In genomic region chr8:91269374-91269958, GRCm38 (mm10) we compare ENCODE assay signal across 27 mouse cellular contexts.
"Had no signal": no experiment of that assay in that cellular context is flagged by ENCODE, and none has a peak within 500 bp of the region (broad histone marks: within the 10 kb centered on the region; RNA-seq: fewer than 3 reads in every experiment).

No protein-coding gene starts in this region.

- H3K4me1 ChIP-seq: heart, embryonic 15.5 days; hindbrain, embryonic 13.5 days; hindbrain, embryonic 15.5 days; kidney, embryonic 15.5 days; limb, embryonic 10.5 days; limb, embryonic 12.5 days; liver, embryonic 13.5 days had no signal

- H3K27me3 ChIP-seq: heart, embryonic 13.5 days; heart, embryonic 15.5 days; hindbrain, embryonic 13.5 days; hindbrain, embryonic 15.5 days; kidney, embryonic 15.5 days; limb, embryonic 12.5 days; liver, embryonic 13.5 days had no signal

- H3K27ac ChIP-seq: gastrocnemius, adult 2 months; heart, adult 2 months; heart, embryonic 13.5 days; heart, embryonic 15.5 days; hindbrain, embryonic 13.5 days; hindbrain, embryonic 15.5 days; hindbrain, postnatal 0 days; kidney, embryonic 15.5 days; kidney, postnatal 0 days; left cerebral cortex, adult 2 months; limb, embryonic 10.5 days; limb, embryonic 12.5 days; liver, embryonic 13.5 days had no signal

- H3K9me3 ChIP-seq: heart, embryonic 13.5 days; heart, embryonic 15.5 days; hindbrain, embryonic 13.5 days; hindbrain, embryonic 15.5 days; kidney, embryonic 15.5 days; limb, embryonic 10.5 days; limb, embryonic 12.5 days; liver, embryonic 13.5 days had no signal

- DNase-seq: gastrocnemius, adult 2 months; gastrocnemius, postnatal 10 days; gastrocnemius, postnatal 25 days; heart, adult 11 months; heart, adult 2 months; heart, postnatal 14 days; heart, postnatal 36 days; kidney, adult 11 months; kidney, adult 2 months; kidney, adult 9 months; kidney, postnatal 14 days; kidney, postnatal 36 days; layer of hippocampus, adult 9-11 months; layer of hippocampus, postnatal 36 days; liver; liver, embryonic 13.5 days had no signal

- H3K9ac ChIP-seq: heart, embryonic 13.5 days; heart, embryonic 15.5 days; hindbrain, embryonic 13.5 days; hindbrain, embryonic 15.5 days; kidney, embryonic 15.5 days; limb, embryonic 12.5 days; liver, embryonic 13.5 days had no signal

- ATAC-seq: hindbrain, postnatal 0 days; intestine, embryonic 16.5 days had no signal

- H3K36me3 ChIP-seq: heart, embryonic 15.5 days; kidney, embryonic 15.5 days; liver, embryonic 13.5 days had no signal

- H3K4me3 ChIP-seq: gastrocnemius, adult 2 months; heart, adult 2 months; heart, embryonic 13.5 days; heart, embryonic 15.5 days; hindbrain, embryonic 13.5 days; hindbrain, embryonic 15.5 days; kidney, embryonic 15.5 days; left cerebral cortex, adult 2 months; limb, embryonic 10.5 days; limb, embryonic 12.5 days; liver, embryonic 13.5 days had no signal
